9 mouse cellular contexts compared by ENCODE assay signal in genomic region chr4:102255295-102255670, GRCm38 (mm10).
DNase-seq lines count a peak whose midpoint lies in the region; ATAC-seq and TF ChIP-seq lines count a peak whose summit lies in the region.
"Had no signal": no experiment of that assay in that cellular context is flagged by ENCODE, and none has a peak within 500 bp of the region (broad histone marks: within the 10 kb centered on the region; RNA-seq: fewer than 3 reads in every experiment).

No protein-coding gene starts in this region.

- no peak for DNase-seq in kidney, adult 9 months
- no peak for DNase-seq in yolk sac, embryonic 10.5 days (ENCODE audit: low spot score)
- DNase-seq in cerebellum, adult 9-11 months: no peak
- DNase-seq in lung, postnatal 4 days: no peak
- DNase-seq: kidney, adult 18-20 months had no signal

- H3K4me3 ChIP-seq in kidney, embryonic 16.5 days (ENCODE audit: low read length): peak overlapping the region; percentile 27
- H3K4me3 ChIP-seq in embryonic facial prominence, embryonic 15.5 days (replicated peaks): peak overlapping the region; percentile 33
- H3K4me3 ChIP-seq in intestine, postnatal 0 days (ENCODE audit: low read depth, low read length): peak overlapping the region; percentile 20
- peak overlapping the region; percentile 44 for H3K4me3 ChIP-seq in neural tube, embryonic 13.5 days

- peaks cover 8% of the 10 kb centered on the region for H3K4me1 ChIP-seq in kidney, embryonic 16.5 days (ENCODE audit: insufficient read depth, low read length)
- H3K4me1 ChIP-seq in embryonic facial prominence, embryonic 15.5 days: peaks cover 12% of the 10 kb centered on the region
- H3K4me1 ChIP-seq in intestine, postnatal 0 days (replicated peaks; ENCODE audit: control insufficient read depth, insufficient read depth, low read length): no peaks in the 10 kb centered on the region
- H3K4me1 ChIP-seq in neural tube, embryonic 13.5 days (replicated peaks): peaks cover 28% of the 10 kb centered on the region

- H3K27ac ChIP-seq in kidney, embryonic 16.5 days (ENCODE audit: low read length): peak overlapping the region; percentile 48; the same call in 1 of the 2 replicates
- peak overlapping the region; percentile 72; the same call in 1 of the 2 replicates for H3K27ac ChIP-seq in embryonic facial prominence, embryonic 15.5 days (replicated peaks)
- no peak overlapping the region for H3K27ac ChIP-seq in intestine, postnatal 0 days (ENCODE audit: low read depth, low read length)
- H3K27ac ChIP-seq in neural tube, embryonic 13.5 days (replicated peaks): peak overlapping the region; percentile 88

- TF ChIP-seq CTCF in intestine, postnatal 0 days (IDR thresholded peaks at IDR 0.05; ENCODE audit: low read depth): no peak

- H3K9ac ChIP-seq in kidney, embryonic 16.5 days (replicated peaks; ENCODE audit: low read length): peak overlapping the region; percentile 31; the same call in 1 of the 2 replicates
- H3K9ac ChIP-seq in embryonic facial prominence, embryonic 15.5 days: no peak overlapping the region
- no peak overlapping the region for H3K9ac ChIP-seq in intestine, postnatal 0 days (ENCODE audit: low read depth, low read length)
- H3K9ac ChIP-seq in neural tube, embryonic 13.5 days: peak overlapping the region; percentile 73

- peak; percentile 15; the same call in 1 of the 2 replicates for ATAC-seq in kidney, embryonic 16.5 days (ENCODE audit: low FRiP score, low TSS enrichment)
- ATAC-seq in embryonic facial prominence, embryonic 15.5 days (ENCODE audit: insufficient number of reproducible peaks, low FRiP score, low TSS enrichment, low read depth): no peak
- no peak for ATAC-seq in intestine, postnatal 0 days
- ATAC-seq in neural tube, embryonic 13.5 days (ENCODE audit: low read depth): peak; percentile 34; the same call in 1 of the 2 replicates

- peak overlapping the region; percentile 47 for H3K4me2 ChIP-seq in kidney, embryonic 16.5 days (replicated peaks; ENCODE audit: low read depth, low read length)
- H3K4me2 ChIP-seq in embryonic facial prominence, embryonic 15.5 days (replicated peaks): peak overlapping the region; percentile 54
- H3K4me2 ChIP-seq in intestine, postnatal 0 days (replicated peaks; ENCODE audit: low read depth): peak overlapping the region; percentile 49
- peak overlapping the region; percentile 79 for H3K4me2 ChIP-seq in neural tube, embryonic 13.5 days

- H3K9me3 ChIP-seq in kidney, embryonic 16.5 days (ENCODE audit: low read length): no peaks in the 10 kb centered on the region
- H3K9me3 ChIP-seq in embryonic facial prominence, embryonic 15.5 days (replicated peaks): no peaks in the 10 kb centered on the region
- H3K9me3 ChIP-seq in intestine, postnatal 0 days (ENCODE audit: control insufficient read depth): no peaks in the 10 kb centered on the region
- H3K9me3 ChIP-seq in neural tube, embryonic 13.5 days: no peaks in the 10 kb centered on the region

- no peaks in the 10 kb centered on the region for H3K36me3 ChIP-seq in kidney, embryonic 16.5 days (ENCODE audit: insufficient read depth, low read length)
- no peaks in the 10 kb centered on the region for H3K36me3 ChIP-seq in embryonic facial prominence, embryonic 15.5 days
- H3K36me3 ChIP-seq in intestine, postnatal 0 days (ENCODE audit: control insufficient read depth, insufficient read depth): no peaks in the 10 kb centered on the region
- no peaks in the 10 kb centered on the region for H3K36me3 ChIP-seq in neural tube, embryonic 13.5 days

- no peaks in the 10 kb centered on the region for H3K27me3 ChIP-seq in kidney, embryonic 16.5 days (ENCODE audit: insufficient read depth, low read length)
- no peaks in the 10 kb centered on the region for H3K27me3 ChIP-seq in embryonic facial prominence, embryonic 15.5 days
- no peaks in the 10 kb centered on the region for H3K27me3 ChIP-seq in intestine, postnatal 0 days (replicated peaks; ENCODE audit: control insufficient read depth, insufficient read depth, low read length)
- no peaks in the 10 kb centered on the region for H3K27me3 ChIP-seq in neural tube, embryonic 13.5 days

- 44% methylated on average over 9 of the region's 9 CpGs for WGBS in kidney, embryonic 16.5 days
- WGBS in embryonic facial prominence, embryonic 15.5 days: 29% methylated on average over 9 of the region's 9 CpGs
- 58% methylated on average over 9 of the region's 9 CpGs for WGBS in intestine, postnatal 0 days
- 32% methylated on average over 9 of the region's 9 CpGs for WGBS in neural tube, embryonic 13.5 days

Comparison
In these comparisons a context has a peak if more than half of its experiments do, and no peak if none do; other contexts are left out.
1. ATAC-seq: peak in kidney, embryonic 16.5 days (single experiment) and neural tube, embryonic 13.5 days (single experiment); none in embryonic facial prominence, embryonic 15.5 days (single experiment) and intestine, postnatal 0 days (single experiment).
2. H3K9ac ChIP-seq: peak in kidney, embryonic 16.5 days (single experiment) and neural tube, embryonic 13.5 days (single experiment); none in embryonic facial prominence, embryonic 15.5 days (single experiment) and intestine, postnatal 0 days (single experiment).
3. Peak in every context shown above with its lines, with median percentiles within 50 percentile points of each other: H3K4me2 ChIP-seq and H3K4me3 ChIP-seq.